Comparison of ENCODE assay signal across 13 mouse cellular contexts in genomic region chr1:23320591-23321195, GRCm38 (mm10).
DNase-seq lines count a peak whose midpoint lies in the region; ATAC-seq and TF ChIP-seq lines count a peak whose summit lies in the region.
"Had no signal": no experiment of that assay in that cellular context is flagged by ENCODE, and none has a peak within 500 bp of the region (broad histone marks: within the 10 kb centered on the region; RNA-seq: fewer than 3 reads in every experiment).

No protein-coding gene starts in this region.

- 85% methylated on average over 7 of the region's 7 CpGs for WGBS in heart, adult 2 months
- WGBS in forebrain, embryonic 16.5 days, result 84% methylated on average over 7 of the region's 7 CpGs
- WGBS in hindbrain, embryonic 16.5 days, result 78% methylated on average over 7 of the region's 7 CpGs

- peak in 1 of 2 experiments; percentile 17 for DNase-seq in heart, adult 2 months
- DNase-seq in heart, postnatal 36 days, result no peak
- peak; percentile 38 for DNase-seq in left cerebral cortex, postnatal 4 days
- DNase-seq in left cerebral cortex, adult 11 months (ENCODE audit: low spot score), result no peak
- no peak for DNase-seq in embryo, embryonic 9.5 days (ENCODE audit: extremely low spot score)
- no peak for DNase-seq in frontal cortex, postnatal 14 days (ENCODE audit: low spot score in 2 of 2)
- DNase-seq: gastrocnemius, postnatal 25 days; liver, embryonic 13.5 days had no signal

- intact Hi-C loops in heart, adult 2 months (cut with DNase I), result loop anchor here (5.0 kb wide), 1 partner anchor 63 kb away; no protein-coding TSS in a partner anchor
- intact Hi-C loops in heart, postnatal 36 days (cut with DNase I), result loop anchor here (5.0 to 10.0 kb wide), 3 partner anchors 62 to 472 kb away; partner anchors contain the start of gene B3gat2
- intact Hi-C loops in left cerebral cortex, postnatal 4 days (cut with DNase I), result loop anchor here (5.0 to 10.0 kb wide), 2 partner anchors 177 to 444 kb away; partner anchors contain the start of gene B3gat2

- H3K27me3 ChIP-seq in heart, adult 2 months (ENCODE audit: control insufficient read depth, insufficient read depth, low read length), result no peaks in the 10 kb centered on the region
- H3K27me3 ChIP-seq in forebrain, embryonic 16.5 days (replicated peaks; ENCODE audit: control insufficient read depth, insufficient read depth, low read length), result no peaks in the 10 kb centered on the region
- no peaks in the 10 kb centered on the region for H3K27me3 ChIP-seq in hindbrain, embryonic 16.5 days (replicated peaks; ENCODE audit: control insufficient read depth, insufficient read depth, low read length)
- H3K27me3 ChIP-seq: liver, embryonic 13.5 days had no signal

- no peaks in the 10 kb centered on the region for H3K79me2 ChIP-seq in heart, adult 2 months (replicated peaks; ENCODE audit: control insufficient read depth, insufficient read depth, low read length)

- no peaks in the 10 kb centered on the region for H3K9me3 ChIP-seq in forebrain, embryonic 16.5 days (ENCODE audit: control insufficient read depth, low read length)
- no peaks in the 10 kb centered on the region for H3K9me3 ChIP-seq in hindbrain, embryonic 16.5 days (ENCODE audit: control insufficient read depth, low read length)
- H3K9me3 ChIP-seq: liver, embryonic 13.5 days had no signal

- H3K9ac ChIP-seq in heart, adult 2 months (ENCODE audit: low read depth, low read length), result no peak overlapping the region; the same call in 1 of the 2 replicates
- no peak overlapping the region for H3K9ac ChIP-seq in forebrain, embryonic 16.5 days (replicated peaks; ENCODE audit: low read depth, low read length)
- no peak overlapping the region for H3K9ac ChIP-seq in hindbrain, embryonic 16.5 days (ENCODE audit: low read depth, low read length)
- H3K9ac ChIP-seq: liver, embryonic 13.5 days had no signal

- 0 out of 2 replicates have a peak, but pooled peaks have one; percentile 13 for ATAC-seq in forebrain, embryonic 16.5 days
- ATAC-seq in hindbrain, embryonic 16.5 days, result peak; percentile 28; the same call in 1 of the 2 replicates
- ATAC-seq: CD4-positive, CD25-positive, alpha-beta regulatory T cell, adult 4 months; Patski had no signal

- no peak overlapping the region; the same call in 1 of the 2 replicates for H3K4me2 ChIP-seq in forebrain, embryonic 16.5 days (ENCODE audit: low read length)
- no peak overlapping the region; the same call in 1 of the 2 replicates for H3K4me2 ChIP-seq in hindbrain, embryonic 16.5 days (ENCODE audit: low read length)

- TF ChIP-seq POLR2A in heart, adult 2 months (IDR thresholded peaks at IDR 0.05; ENCODE audit: insufficient read depth, low read depth, low read length), result no peak

- TF ChIP-seq CTCF in heart, adult 2 months (IDR thresholded peaks at IDR 0.05), result no peak

- peak overlapping the region; percentile 59 for H3K27ac ChIP-seq in heart, adult 2 months
- no peak overlapping the region for H3K27ac ChIP-seq in forebrain, embryonic 16.5 days (ENCODE audit: low read length)
- H3K27ac ChIP-seq in hindbrain, embryonic 16.5 days (ENCODE audit: low read depth, low read length), result peak overlapping the region; percentile 9; the same call in 1 of the 2 replicates
- H3K27ac ChIP-seq: liver, embryonic 13.5 days; stomach, postnatal 0 days had no signal

- TF ChIP-seq EP300 in heart, adult 2 months (IDR thresholded peaks at IDR 0.05; ENCODE audit: insufficient read depth, low read depth, low read length), result no peak

- H3K4me3 ChIP-seq in heart, adult 2 months, result no peak overlapping the region
- no peak overlapping the region for H3K4me3 ChIP-seq in forebrain, embryonic 16.5 days (replicated peaks; ENCODE audit: low read length)
- H3K4me3 ChIP-seq in hindbrain, embryonic 16.5 days (ENCODE audit: low read length), result no peak overlapping the region
- H3K4me3 ChIP-seq: liver, embryonic 13.5 days had no signal

- H3K4me1 ChIP-seq in heart, adult 2 months (ENCODE audit: control insufficient read depth, insufficient read depth, low read length), result peaks cover 2% of the 10 kb centered on the region
- H3K4me1 ChIP-seq in forebrain, embryonic 16.5 days (replicated peaks; ENCODE audit: control insufficient read depth, insufficient read depth, low read length), result peaks cover 10% of the 10 kb centered on the region
- H3K4me1 ChIP-seq in hindbrain, embryonic 16.5 days (ENCODE audit: control insufficient read depth, insufficient read depth, low read depth, low read length), result 0 out of 2 replicates have a peak, but pooled peaks cover 4% of the 10 kb centered on the region
- H3K4me1 ChIP-seq: liver, embryonic 13.5 days had no signal

- H3K36me3 ChIP-seq in heart, adult 2 months (ENCODE audit: control insufficient read depth, insufficient read depth, low read length), result no peaks in the 10 kb centered on the region
- no peaks in the 10 kb centered on the region for H3K36me3 ChIP-seq in forebrain, embryonic 16.5 days (ENCODE audit: control insufficient read depth, insufficient read depth)
- no peaks in the 10 kb centered on the region for H3K36me3 ChIP-seq in hindbrain, embryonic 16.5 days (ENCODE audit: control insufficient read depth, insufficient read depth, low read length)
- H3K36me3 ChIP-seq: liver, embryonic 13.5 days had no signal
